Mouse (Mus musculus) spleen, adult 2 months (tissue): ENCODE measurements at regions not wholly inside any gene's neighbourhood (a gene's known extent, or its start where the extent isn't known, plus 50 kb on each side); places are given as distances from the start of the nearest gene placed in this dataset.

Experiments
- DNase-seq, 2 experiments: peaks; one replicate each; pipeline versions ENCODE4 v3.0.0 to v3.0.0-alpha.2; 2012 to 2021; ENCODE audit warnings: low spot score in 2 of 2, low read depth in 1 of 2
- H3K27ac ChIP-seq: fragments of 200-500 bp; 2 replicates; pipeline ENCODE4 v1.5.1; 2012; ENCODE audit warnings: low read length, inconsistent platforms; ENCODE audit not compliant: insufficient read depth
- H3K27me3 ChIP-seq: fragments of 200-500 bp; 2 replicates; pipeline ENCODE4 v1.6.1; 2012; ENCODE audit warnings: mild to moderate bottlenecking, moderate library complexity, low read length, inconsistent platforms; ENCODE audit not compliant: control insufficient read depth, insufficient read depth
- H3K36me3 ChIP-seq: fragments of 200-500 bp; 2 replicates; pipeline ENCODE4 v1.6.1; 2012; ENCODE audit warnings: mild to moderate bottlenecking, low read length, inconsistent platforms; ENCODE audit not compliant: control insufficient read depth, insufficient read depth
- H3K4me1 ChIP-seq: fragments of 200-500 bp; 2 replicates; pipeline ENCODE4 v1.6.1; 2011; ENCODE audit warnings: inconsistent platforms; ENCODE audit not compliant: control insufficient read depth, insufficient read depth, insufficient read length
- H3K4me3 ChIP-seq: fragments of 200-500 bp; 2 replicates; pipeline ENCODE4 v1.5.1; 2011; ENCODE audit warnings: mild to moderate bottlenecking, inconsistent platforms; ENCODE audit not compliant: insufficient read depth, insufficient read length; ENCODE audit errors: extremely low read depth
- CTCF ChIP-seq: fragments of 200-500 bp; IDR thresholded peaks from 2 replicates; pipeline ENCODE4 v1.5.1; 2011; ENCODE audit warnings: mild to moderate bottlenecking, inconsistent platforms; ENCODE audit not compliant: insufficient read depth, insufficient read length, insufficient replicate concordance; ENCODE audit errors: extremely low read depth
- POLR2A ChIP-seq: fragments of 200-500 bp; IDR thresholded peaks from 2 replicates; pipeline ENCODE4 v1.6.1; 2011; ENCODE audit warnings: low read depth, low read length, inconsistent platforms
- WGBS: fragments of 180-500 bp; shearing (Covaris S2); methylation state at CpG from one replicate; pipeline ENCODE4 v1.1.7; 2018; 5-methylcytosine and 5-hydroxymethylcytosine counted together

DNA sequence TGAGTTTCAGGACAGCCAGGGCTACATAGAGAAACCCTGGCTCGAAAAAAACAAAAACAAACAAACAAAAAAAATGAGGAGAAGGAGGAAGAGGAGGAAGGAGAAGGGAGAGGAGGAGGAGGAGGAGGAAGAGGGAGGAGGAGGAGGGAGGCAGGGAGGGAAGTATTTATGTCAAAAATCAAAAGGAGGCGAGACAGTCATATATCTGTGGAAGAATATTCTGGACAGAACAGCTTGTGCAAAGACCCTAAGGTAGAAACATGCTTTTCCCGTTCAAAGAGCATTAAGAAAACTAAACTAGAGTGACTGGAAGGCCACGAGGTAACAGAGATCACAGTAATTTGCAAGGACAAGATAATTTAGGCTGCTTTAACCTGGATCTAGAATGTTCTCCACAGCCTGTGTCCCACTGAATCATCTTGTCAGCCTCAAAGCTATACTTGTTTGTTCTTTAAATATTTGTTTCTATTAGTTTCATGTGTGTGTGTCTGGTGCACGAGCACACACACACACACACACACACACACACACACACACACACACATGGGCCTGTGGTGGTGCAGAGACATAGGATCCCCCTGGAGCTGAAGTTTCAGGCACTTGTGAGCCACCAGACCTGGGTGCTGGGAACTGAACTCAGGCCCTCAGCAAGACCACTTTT is 50.5 kb upstream of the Cpsf6 start:
- TF ChIP-seq POLR2A: no peak
- no peak for TF ChIP-seq CTCF
- peaks cover 9% of the 10 kb centered on the region for H3K4me1 ChIP-seq
- no peak for DNase-seq
- WGBS: 83% methylated on average over 5 of the region's 5 CpGs
- H3K36me3 ChIP-seq: no peaks in the 10 kb centered on the region
- no peak overlapping the region for H3K4me3 ChIP-seq
- H3K27me3 ChIP-seq: no peaks in the 10 kb centered on the region
- H3K27ac ChIP-seq: no peak overlapping the region

DNA sequence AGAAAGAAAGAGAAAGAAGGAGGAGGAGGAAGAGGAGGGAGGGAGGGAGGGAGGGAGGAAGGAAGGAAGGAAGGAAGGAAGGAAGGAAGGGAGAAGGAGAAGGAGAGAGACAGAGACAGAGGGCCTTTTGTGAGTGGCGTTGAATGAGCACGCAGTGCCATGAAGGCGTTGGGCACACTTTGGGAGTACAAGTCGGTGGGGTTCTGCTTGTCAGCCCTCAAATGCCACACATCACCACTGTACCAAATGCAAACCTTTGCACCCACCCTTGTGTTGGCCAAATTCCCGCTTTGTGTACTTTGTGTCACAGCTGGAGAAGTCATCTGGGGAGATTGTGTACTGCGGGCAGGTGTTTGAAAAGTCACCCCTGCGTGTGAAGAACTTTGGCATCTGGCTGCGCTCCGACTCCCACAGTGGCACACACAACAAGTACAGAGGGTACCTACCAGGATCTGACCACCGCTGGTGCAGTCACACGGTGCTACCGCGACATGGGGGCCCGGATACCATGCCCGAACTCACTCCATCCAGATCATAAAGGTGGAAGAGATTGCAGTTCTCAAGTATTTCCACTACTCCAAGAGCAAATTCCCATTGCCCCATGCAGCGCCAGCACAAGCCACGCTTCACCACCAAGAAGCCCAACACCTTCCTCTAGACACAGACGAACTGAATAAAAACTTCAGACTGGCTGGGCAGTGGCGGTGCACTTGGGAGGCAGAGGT is 49.8 kb upstream of the Cpsf6 start:
- no peak for DNase-seq
- Histone ChIP-seq H3K4me3 (no peak overlapping the region), H3K27me3 (no peaks in the 10 kb centered on the region), H3K36me3 (no peaks in the 10 kb centered on the region), H3K27ac (no peak overlapping the region), H3K4me1 (peaks cover 9% of the 10 kb centered on the region)
- TF ChIP-seq CTCF (no peak), POLR2A (no peak)
- WGBS: 92% methylated on average over 19 of the region's 19 CpGs
